Mouse (Mus musculus): ENCODE results near the gene Sipa1l2. TPM values are rescaled to one million over a fixed set of nuclear protein-coding genes. Genes with fewer than 3 reads are reported as not detected.

Sipa1l2 gene
- polyA plus RNA-seq, 1 experiment from 2014 or later: 31.8 TPM

GRCm38 (mm10) chr8:125518951-125519350, 50.7 kb downstream of the Sipa1l2 start:
- Histone ChIP-seq H3K4me3 (replicated peaks) (no peak overlapping the region), H3K36me3 (no peaks in the 10 kb centered on the region), H3K4me2 (replicated peaks) (no peak overlapping the region), H3K27ac (no peak overlapping the region), H3K27me3 (no peaks in the 10 kb centered on the region), H3K9ac (replicated peaks) (no peak overlapping the region), H3K4me1 (replicated peaks) (peaks cover 48% of the 10 kb centered on the region), H3K9me3 (no peaks in the 10 kb centered on the region)
- 76% methylated on average over 4 of the region's 4 CpGs for WGBS
- ATAC-seq: no peak

GRCm38 (mm10) chr8:125518301-125518700, 51.3 kb downstream of the Sipa1l2 start:
- Histone ChIP-seq H3K36me3 (no peaks in the 10 kb centered on the region), H3K4me2 (replicated peaks) (no peak overlapping the region), H3K9me3 (no peaks in the 10 kb centered on the region), H3K27me3 (no peaks in the 10 kb centered on the region), H3K4me3 (replicated peaks) (no peak overlapping the region), H3K27ac (no peak overlapping the region), H3K4me1 (replicated peaks) (peaks cover 50% of the 10 kb centered on the region), H3K9ac (replicated peaks) (no peak overlapping the region)
- ATAC-seq: no peak
- 84% methylated on average over 6 of the region's 6 CpGs for WGBS

- H3K4me1 ChIP-seq (replicated peaks): peaks cover 48% of the 10 kb centered on the region
- no peak overlapping the region for H3K27ac ChIP-seq
- no peak overlapping the region for H3K4me3 ChIP-seq (replicated peaks)
- no peaks in the 10 kb centered on the region for H3K36me3 ChIP-seq
- ATAC-seq: no peak
- H3K4me2 ChIP-seq (replicated peaks): no peak overlapping the region
- no peak overlapping the region for H3K9ac ChIP-seq (replicated peaks)
- 67% methylated on average over 8 of the region's 8 CpGs for WGBS
- no peaks in the 10 kb centered on the region for H3K27me3 ChIP-seq
- H3K9me3 ChIP-seq: no peaks in the 10 kb centered on the region
Measured at GRCm38 (mm10) chr8:125517397-125517796, 52.2 kb downstream of the Sipa1l2 start.

- Histone ChIP-seq H3K27me3 (no peaks in the 10 kb centered on the region), H3K4me3 (replicated peaks) (no peak overlapping the region), H3K9ac (replicated peaks) (no peak overlapping the region), H3K4me2 (replicated peaks) (no peak overlapping the region), H3K27ac (no peak overlapping the region), H3K4me1 (replicated peaks) (peaks cover 44% of the 10 kb centered on the region), H3K9me3 (no peaks in the 10 kb centered on the region), H3K36me3 (no peaks in the 10 kb centered on the region)
- ATAC-seq: no peak
- 75% methylated on average over 6 of the region's 6 CpGs for WGBS
Measured at GRCm38 (mm10) chr8:125516115-125516905, 53.3 kb downstream of the Sipa1l2 start.

- Histone ChIP-seq H3K9me3 (no peaks in the 10 kb centered on the region), H3K27ac (no peak overlapping the region), H3K9ac (replicated peaks) (no peak overlapping the region), H3K27me3 (no peaks in the 10 kb centered on the region), H3K4me1 (replicated peaks) (peaks cover 47% of the 10 kb centered on the region), H3K4me2 (replicated peaks) (no peak overlapping the region), H3K36me3 (no peaks in the 10 kb centered on the region), H3K4me3 (replicated peaks) (no peak overlapping the region)
- no peak for ATAC-seq
- 45% methylated on average over 8 of the region's 8 CpGs for WGBS
Measured at GRCm38 (mm10) chr8:125515665-125516064, 53.9 kb downstream of the Sipa1l2 start.

GRCm38 (mm10) chr8:125513935-125514334, 55.7 kb downstream of the Sipa1l2 start:
- 6% methylated on average over 5 of the region's 5 CpGs for WGBS
- peak overlapping the region; percentile 52 for H3K27ac ChIP-seq
- peaks cover 60% of the 10 kb centered on the region for H3K4me1 ChIP-seq (replicated peaks)
- H3K4me3 ChIP-seq (replicated peaks): no peak overlapping the region
- H3K9ac ChIP-seq (replicated peaks): no peak overlapping the region
- H3K27me3 ChIP-seq: no peaks in the 10 kb centered on the region
- no peaks in the 10 kb centered on the region for H3K36me3 ChIP-seq
- H3K4me2 ChIP-seq (replicated peaks): no peak overlapping the region; the same call in 1 of the 2 replicates
- no peaks in the 10 kb centered on the region for H3K9me3 ChIP-seq
- peak; percentile 53; the same call in 1 of the 2 replicates for ATAC-seq

- 56% methylated on average over 5 of the region's 5 CpGs for WGBS
- no peak for ATAC-seq
- Histone ChIP-seq H3K4me3 (replicated peaks) (no peak overlapping the region), H3K4me1 (replicated peaks) (peaks cover 66% of the 10 kb centered on the region), H3K27me3 (0 out of 2 replicates have a peak, but pooled peaks cover under 1% of the 10 kb centered on the region), H3K9ac (replicated peaks) (no peak overlapping the region), H3K27ac (peak overlapping the region; percentile 52), H3K36me3 (no peaks in the 10 kb centered on the region), H3K9me3 (no peaks in the 10 kb centered on the region), H3K4me2 (replicated peaks) (no peak overlapping the region)
Measured at GRCm38 (mm10) chr8:125513242-125513866, 56.3 kb downstream of the Sipa1l2 start.

- 96% methylated on average over 1 of the region's 1 CpGs for WGBS
- Histone ChIP-seq H3K9ac (replicated peaks) (no peak overlapping the region), H3K27ac (no peak overlapping the region), H3K4me3 (replicated peaks) (no peak overlapping the region), H3K4me2 (replicated peaks) (no peak overlapping the region), H3K9me3 (no peaks in the 10 kb centered on the region), H3K36me3 (no peaks in the 10 kb centered on the region), H3K27me3 (0 out of 2 replicates have a peak, but pooled peaks cover 3% of the 10 kb centered on the region), H3K4me1 (replicated peaks) (peaks cover 70% of the 10 kb centered on the region)
- no peak for ATAC-seq
Measured at GRCm38 (mm10) chr8:125512561-125512960, 57.0 kb downstream of the Sipa1l2 start.

GRCm38 (mm10) chr8:125510861-125511668, 58.5 kb downstream of the Sipa1l2 start:
- Histone ChIP-seq H3K27me3 (0 out of 2 replicates have a peak, but pooled peaks cover 3% of the 10 kb centered on the region), H3K9ac (replicated peaks) (no peak overlapping the region), H3K36me3 (no peaks in the 10 kb centered on the region), H3K4me1 (replicated peaks) (peaks cover 79% of the 10 kb centered on the region), H3K4me2 (replicated peaks) (no peak overlapping the region), H3K9me3 (no peaks in the 10 kb centered on the region), H3K27ac (no peak overlapping the region), H3K4me3 (replicated peaks) (no peak overlapping the region)
- 70% methylated on average over 14 of the region's 14 CpGs for WGBS
- no peak for ATAC-seq

- H3K27me3 ChIP-seq: 0 out of 2 replicates have a peak, but pooled peaks cover 3% of the 10 kb centered on the region
- no peak overlapping the region for H3K4me3 ChIP-seq (replicated peaks)
- peaks cover 89% of the 10 kb centered on the region for H3K4me1 ChIP-seq (replicated peaks)
- 20% methylated on average over 4 of the region's 4 CpGs for WGBS
- ATAC-seq: peak; percentile 73
- no peaks in the 10 kb centered on the region for H3K9me3 ChIP-seq
- H3K4me2 ChIP-seq (replicated peaks): no peak overlapping the region
- H3K27ac ChIP-seq: no peak overlapping the region
- no peak overlapping the region for H3K9ac ChIP-seq (replicated peaks)
- no peaks in the 10 kb centered on the region for H3K36me3 ChIP-seq
Measured at GRCm38 (mm10) chr8:125509776-125510175, 59.8 kb downstream of the Sipa1l2 start.

GRCm38 (mm10) chr8:125509175-125509574, 60.4 kb downstream of the Sipa1l2 start:
- ATAC-seq: 0 out of 2 replicates have a peak, but pooled peaks have one; percentile 28
- Histone ChIP-seq H3K9ac (replicated peaks) (no peak overlapping the region), H3K27ac (peak overlapping the region; percentile 49; the same call in 1 of the 2 replicates), H3K27me3 (0 out of 2 replicates have a peak, but pooled peaks cover 3% of the 10 kb centered on the region), H3K4me3 (replicated peaks) (no peak overlapping the region), H3K9me3 (no peaks in the 10 kb centered on the region), H3K36me3 (no peaks in the 10 kb centered on the region), H3K4me1 (replicated peaks) (peaks cover 89% of the 10 kb centered on the region), H3K4me2 (replicated peaks) (no peak overlapping the region)
- WGBS: 71% methylated on average over 6 of the region's 6 CpGs

Measured in midbrain, embryonic 13.5 days (tissue).